Mouse (Mus musculus) cerebellum, postnatal 36 days (tissue): Measurements from ENCODE around the gene Ablim2.

Experiments used
- DNase-seq, 2 experiments: peaks; one replicate each; pipeline ENCODE4 v3.0.0; 2021 to 2022; ENCODE audit warnings: mixed read lengths in 2 of 2

Gene Ablim2

DNA sequence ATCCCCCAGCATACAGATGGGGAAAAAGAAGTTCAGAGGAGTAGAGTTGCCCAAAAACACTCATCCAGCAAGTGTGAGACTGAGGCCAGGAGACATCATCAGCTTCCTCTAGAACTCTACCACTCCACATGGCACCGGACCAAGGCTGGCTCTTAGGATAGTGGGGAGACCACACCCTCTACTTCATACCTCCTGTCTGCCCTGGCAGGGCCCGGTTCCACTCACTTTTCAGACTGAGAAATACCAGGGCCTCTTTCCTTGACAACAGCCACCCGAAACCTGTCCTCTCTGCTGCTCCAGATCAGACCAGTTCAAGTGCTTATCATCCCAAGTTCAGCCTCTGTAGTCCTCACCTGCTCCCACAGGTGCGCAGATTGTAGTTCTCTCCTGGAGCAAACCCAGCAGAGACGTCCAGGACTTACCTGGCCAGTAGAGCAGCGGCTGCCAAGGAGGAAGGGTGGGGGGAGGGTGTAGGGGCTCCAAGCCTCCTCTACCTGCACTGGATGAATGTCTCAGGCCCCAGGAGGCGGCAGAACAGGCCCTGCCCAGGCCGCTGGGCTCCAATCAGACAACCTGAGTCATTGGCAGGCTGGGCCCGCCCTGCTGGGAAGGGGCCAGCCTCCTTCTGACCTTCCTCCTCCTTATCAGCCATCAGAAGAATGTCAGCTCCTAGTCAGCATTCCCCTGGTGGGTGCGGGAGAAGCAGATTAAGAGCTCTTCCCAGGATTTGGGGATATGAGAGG, 18.0 kb upstream of the Ablim2 start, which contains the start of gene Sh3tc1:
Gene Sh3tc1 (minus strand): TSS at position 452 of the 743 bp plus-strand sequence.
- no peak for DNase-seq

- no peak for DNase-seq
Observed at GRCm38 (mm10) chr5:35740716-35741115, 17.0 kb upstream of the Ablim2 start.

GRCm38 (mm10) chr5:35741225-35741820, 16.4 kb upstream of the Ablim2 start:
- DNase-seq: no peak

- no peak for DNase-seq
Observed at GRCm38 (mm10) chr5:35743238-35743951, 14.3 kb upstream of the Ablim2 start.

- DNase-seq: no peak
Observed at GRCm38 (mm10) chr5:35743990-35744722, 13.5 kb upstream of the Ablim2 start.

GRCm38 (mm10) chr5:35745406-35745805, 12.3 kb upstream of the Ablim2 start:
- DNase-seq: no peak

GRCm38 (mm10) chr5:35746910-35747309, 10.8 kb upstream of the Ablim2 start:
- peak; percentile 80 to 81 for DNase-seq

DNA sequence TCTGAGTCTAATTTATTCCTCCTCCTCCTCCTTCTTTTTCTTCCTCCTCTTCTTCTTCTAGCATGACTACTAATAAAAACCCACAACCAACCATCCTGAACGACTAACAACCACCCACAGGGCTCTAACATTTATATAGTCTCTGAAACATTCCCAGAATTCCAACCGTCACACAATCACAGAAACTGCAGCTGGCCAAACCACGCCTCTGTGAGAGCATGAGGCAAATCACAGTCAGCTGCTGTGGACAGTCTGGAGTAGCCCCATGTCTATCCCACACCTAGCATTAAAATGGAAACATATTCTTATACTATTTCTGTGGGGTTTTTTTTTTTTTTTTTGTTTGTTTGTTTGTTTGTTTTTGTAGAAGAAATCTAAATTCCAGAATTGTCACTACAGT, 8.3 kb upstream of the Ablim2 start:
- no peak for DNase-seq

DNA sequence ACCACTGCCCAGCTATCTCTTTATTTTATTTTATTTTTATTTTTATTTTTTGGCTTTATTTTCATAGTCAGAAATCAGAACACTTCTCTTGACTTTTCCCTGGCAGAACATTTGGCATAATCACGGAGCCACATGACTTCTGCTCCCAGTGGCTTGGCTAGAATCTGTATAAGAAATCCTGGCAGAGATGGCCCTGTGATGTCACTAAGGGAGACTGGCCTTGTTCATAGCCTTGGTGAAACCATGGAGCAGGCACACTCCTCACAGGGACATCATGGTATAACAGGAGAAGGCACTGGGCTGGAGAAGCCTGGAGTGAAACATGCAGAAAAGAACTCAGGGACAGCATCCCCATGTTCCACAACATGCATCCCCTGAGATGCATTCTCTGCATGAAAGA, 7.7 kb upstream of the Ablim2 start:
- DNase-seq: no peak

DNA sequence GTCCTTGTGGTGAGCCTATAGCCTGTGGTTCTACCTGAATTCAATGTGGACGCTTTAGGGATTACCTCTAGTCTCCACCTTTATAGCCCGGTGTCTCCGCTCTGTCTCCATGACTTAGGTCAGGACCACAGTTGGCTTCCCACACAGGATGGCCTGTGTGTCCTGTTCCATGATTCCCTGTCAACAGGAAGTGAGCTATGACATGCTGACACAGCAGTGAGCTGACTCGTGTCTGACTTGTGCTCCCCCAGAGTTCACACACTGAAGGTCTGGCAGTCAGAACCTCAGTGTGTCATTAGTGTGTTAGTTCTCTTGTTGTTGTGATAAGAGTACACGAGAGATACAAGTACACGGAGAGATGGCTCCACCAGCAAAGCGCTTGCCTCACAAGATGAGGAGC, 6.7 kb upstream of the Ablim2 start:
- no peak for DNase-seq

DNA sequence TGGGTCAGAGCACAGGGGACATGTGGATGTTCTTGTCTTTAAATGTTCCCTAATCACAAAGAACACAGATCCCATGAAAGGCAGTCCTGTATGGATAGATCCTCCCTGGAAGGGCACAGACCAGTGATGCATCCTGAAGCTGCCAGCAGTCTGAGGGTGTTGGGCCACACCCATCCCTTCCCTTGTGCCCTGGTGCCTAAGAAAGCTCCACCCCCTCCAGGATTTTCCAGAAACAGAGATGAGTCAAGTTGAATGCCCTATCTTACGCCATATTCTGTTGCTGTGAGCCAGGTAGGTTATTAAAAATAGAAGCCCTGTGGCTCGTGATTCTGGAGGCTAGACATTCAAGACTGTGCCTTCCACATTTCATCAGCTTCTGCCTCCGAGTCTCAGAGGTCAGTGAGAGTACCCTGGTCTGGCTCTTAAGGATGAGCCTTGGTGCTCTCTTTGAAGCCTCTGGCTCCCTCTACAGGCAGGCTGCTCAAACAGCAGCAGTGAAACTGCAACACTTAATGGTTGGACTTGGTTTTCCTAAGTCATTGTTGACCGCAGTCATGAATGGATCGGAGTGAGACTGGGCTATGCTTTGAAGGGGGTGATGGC, 2.4 kb upstream of the Ablim2 start:
- DNase-seq: peak; percentile 72 to 74

- DNase-seq: no peak
Observed at GRCm38 (mm10) chr5:35756020-35756419, 1.7 kb upstream of the Ablim2 start.

- peak; percentile 72 for DNase-seq
Observed at GRCm38 (mm10) chr5:35756997-35757638, 562 bp upstream of the Ablim2 start.

DNA sequence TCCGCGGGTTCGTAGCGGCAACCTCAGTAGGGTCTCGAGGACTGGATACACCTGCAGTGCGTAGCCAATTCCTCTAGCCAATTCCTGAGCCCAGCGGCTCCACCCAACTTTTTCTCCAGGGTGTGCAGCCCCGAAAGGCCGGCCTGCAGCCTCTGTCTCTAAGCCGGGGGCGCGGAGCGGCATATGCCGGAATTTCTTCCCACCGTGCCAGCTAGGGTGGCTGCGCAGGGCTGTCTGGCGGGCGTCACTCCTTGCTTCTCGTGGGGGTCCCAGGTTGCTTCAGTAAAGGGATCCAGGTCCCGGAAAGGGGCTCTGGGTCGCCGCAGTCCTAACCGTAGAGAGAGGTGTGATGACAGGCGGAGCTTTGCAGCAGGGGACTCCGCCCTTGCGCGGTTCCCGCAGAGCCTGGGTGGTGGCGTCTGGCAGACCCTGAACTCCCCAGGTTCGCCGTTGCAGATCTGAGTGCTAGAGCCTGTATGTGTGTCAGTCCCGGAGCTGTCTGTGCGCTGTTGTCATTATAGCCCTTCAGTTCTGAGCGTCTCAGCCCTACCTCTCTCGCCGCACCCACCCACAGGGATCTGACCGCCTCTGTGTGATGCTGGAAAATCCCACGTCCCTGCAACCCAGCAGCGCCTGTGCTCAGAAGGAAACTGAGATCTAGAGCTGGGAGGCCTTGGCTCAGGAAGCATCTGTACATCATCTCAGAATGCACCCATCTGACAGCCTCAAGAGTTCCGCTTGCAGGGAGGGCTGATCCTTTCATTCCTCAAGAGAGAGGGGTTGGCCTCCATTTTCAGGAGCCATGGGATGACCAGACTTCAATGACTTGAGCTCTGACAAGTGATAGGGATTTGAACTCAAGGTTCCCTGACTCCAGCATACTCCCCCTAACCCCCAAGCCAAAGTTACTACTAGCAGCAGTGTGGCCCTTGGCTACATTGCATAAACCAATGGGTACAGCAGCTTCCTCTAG, 687 bp downstream of the Ablim2 start:
- DNase-seq: peak in 1 of 2 experiments; percentile 55

DNA sequence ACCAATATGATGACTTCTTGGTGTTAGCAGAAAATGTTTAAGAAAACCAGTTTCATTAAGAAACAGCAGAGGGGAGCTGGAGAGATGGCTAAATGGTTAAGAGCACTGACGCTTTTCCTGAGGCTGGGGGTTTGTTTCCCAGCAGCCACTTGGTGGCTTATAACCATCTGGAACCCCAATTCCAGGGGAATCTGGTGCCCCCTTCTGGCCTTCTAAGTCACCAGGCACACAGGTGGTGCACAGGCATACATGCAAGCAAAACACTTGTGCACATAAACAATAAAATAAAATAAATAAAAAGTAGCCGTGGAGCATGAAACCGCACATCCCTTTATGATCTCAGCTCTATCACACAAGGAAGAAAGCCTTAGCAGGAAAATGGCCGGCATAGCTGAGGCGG, 3.6 kb downstream of the Ablim2 start:
- no peak for DNase-seq

DNA sequence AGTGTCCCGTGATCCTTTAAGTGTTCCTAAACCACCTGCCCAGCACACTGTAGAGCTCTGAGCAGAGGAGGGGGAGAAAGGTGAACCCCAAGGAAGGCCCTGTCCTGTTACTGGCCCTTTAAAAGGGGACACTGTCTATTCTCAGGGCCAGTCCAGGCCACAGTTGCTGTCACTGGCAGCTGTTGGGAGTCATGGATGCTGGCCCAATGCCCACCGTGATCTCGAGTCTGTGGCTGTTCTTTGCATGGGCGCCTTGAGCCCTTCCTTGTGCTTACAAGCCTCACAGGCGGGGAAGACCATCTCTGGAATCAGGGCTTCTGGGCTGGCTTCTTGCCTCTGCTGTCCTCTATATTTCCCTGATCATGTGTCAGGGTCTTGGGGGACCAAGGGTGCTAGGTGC, 4.7 kb downstream of the Ablim2 start:
- DNase-seq: peak in 1 of 2 experiments; percentile 37

DNA sequence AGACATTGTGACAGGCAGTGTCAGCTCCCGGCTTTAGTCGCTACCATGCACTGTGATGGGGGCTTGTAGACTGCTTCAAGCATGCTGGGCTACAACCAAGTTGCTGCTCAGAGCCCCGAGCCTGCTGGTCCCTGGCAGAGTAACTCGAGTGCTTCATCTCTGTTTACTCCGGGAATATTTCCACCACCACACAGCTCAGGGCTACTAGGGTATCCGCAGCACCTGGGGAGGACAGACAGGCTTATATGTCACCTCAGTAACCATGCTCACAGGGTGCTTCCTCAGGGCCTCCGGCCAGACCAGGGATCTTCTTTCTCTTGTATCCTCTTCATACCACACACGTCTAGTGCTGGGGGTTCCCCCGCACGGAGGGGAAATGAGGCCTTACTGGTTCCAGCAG, 5.2 kb downstream of the Ablim2 start:
- no peak for DNase-seq

- DNase-seq: no peak
Observed at GRCm38 (mm10) chr5:35765909-35766308, 8.2 kb downstream of the Ablim2 start.

GRCm38 (mm10) chr5:35768525-35768924, 10.8 kb downstream of the Ablim2 start:
- DNase-seq: no peak

- no peak for DNase-seq
Observed at GRCm38 (mm10) chr5:35768997-35769396, 11.3 kb downstream of the Ablim2 start.

DNA sequence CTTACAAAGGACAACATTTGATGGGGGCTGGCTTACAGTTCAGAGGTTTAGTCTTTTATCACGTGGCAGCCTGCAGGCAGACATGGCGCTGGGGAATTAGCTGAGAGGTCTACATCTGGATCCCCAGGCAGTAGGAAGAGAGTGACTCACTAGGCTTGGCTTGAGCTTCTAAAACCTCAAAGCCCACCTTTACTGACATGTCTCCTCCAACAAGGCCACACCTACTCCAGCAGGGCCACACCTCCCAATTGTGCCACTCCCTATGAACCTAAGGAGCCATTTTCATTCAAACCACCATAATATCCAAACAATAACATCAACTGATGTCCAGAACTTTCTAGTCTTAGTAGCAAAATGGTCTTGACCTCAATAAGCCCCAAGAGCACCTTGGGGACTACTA, 12.6 kb downstream of the Ablim2 start:
- DNase-seq: no peak
